Mouse (Mus musculus) midbrain, postnatal 0 days (tissue): ENCODE measurements around the gene Rpap3. TPM values are rescaled to one million over a fixed set of nuclear protein-coding genes. Genes with fewer than 3 reads are reported as not detected.

Experiments
- ATAC-seq: fragments of 200-750 bp; cut with Nextera tagmentation; 2 replicates; pipeline ENCODE4 v1.8.0; 2017; ENCODE audit warnings: moderate number of reproducible peaks, mild to moderate bottlenecking, moderate TSS enrichment, moderate library complexity; ENCODE audit not compliant: low FRiP score
- DNase-seq: peaks from one replicate; pipeline ENCODE4 v3.0.0-alpha.2; 2015; ENCODE audit warnings: low spot score
- H3K27ac ChIP-seq: fragments of 300-500 bp; sonication (generic); 2 replicates; pipeline ENCODE4 v1.5.1; 2014; ENCODE audit warnings: low read depth, mild to moderate bottlenecking, low read length, mixed read lengths
- H3K27me3 ChIP-seq: fragments of 300-500 bp; sonication (generic); 2 replicates; pipeline ENCODE4 v1.6.1; 2014; ENCODE audit warnings: low read length, control low read depth, mixed read lengths; ENCODE audit not compliant: insufficient read depth
- H3K36me3 ChIP-seq: fragments of 300-500 bp; sonication (generic); 2 replicates; pipeline ENCODE4 v1.6.1; 2014; ENCODE audit warnings: low read length, control low read depth, mixed read lengths; ENCODE audit not compliant: insufficient read depth
- H3K4me1 ChIP-seq: fragments of 300-500 bp; sonication (generic); 2 replicates; pipeline ENCODE4 v1.6.1; 2014; ENCODE audit warnings: mild to moderate bottlenecking, control low read depth, antibody characterized with exemption, low read length, mixed read lengths; ENCODE audit not compliant: insufficient read depth
- H3K4me2 ChIP-seq: fragments of 300-500 bp; sonication (generic); 2 replicates; pipeline ENCODE4 v1.6.1; 2014; ENCODE audit warnings: low read depth, mild to moderate bottlenecking, low read length, mixed read lengths; ENCODE audit not compliant: poor library complexity, severe bottlenecking
- H3K4me3 ChIP-seq: fragments of 300-500 bp; sonication (generic); 2 replicates; pipeline ENCODE4 v1.5.1; 2014; ENCODE audit warnings: low read depth, mild to moderate bottlenecking, low read length, moderate library complexity
- H3K9ac ChIP-seq: fragments of 300-500 bp; sonication (generic); replicated peaks from 2 replicates; pipeline ENCODE4 v1.6.1; 2014; ENCODE audit warnings: mild to moderate bottlenecking, low read length, moderate library complexity, mixed read lengths; ENCODE audit not compliant: poor library complexity, severe bottlenecking
- H3K9me3 ChIP-seq: fragments of 300-500 bp; sonication (generic); 2 replicates; pipeline ENCODE4 v1.6.1; 2016; ENCODE audit warnings: low read length, control low read depth
- CTCF ChIP-seq: IDR thresholded peaks from 2 replicates; pipeline ENCODE4 v1.5.1; 2016; ENCODE audit warnings: antibody characterized with exemption, mild to moderate bottlenecking
- WGBS: fragments of 180-500 bp; shearing (Covaris S2); extraction: QIAGEN DNeasy Blood & Tissue Kit; methylation state at CpG from one replicate; pipeline ENCODE4 v1.1.7; 2014; 5-methylcytosine and 5-hydroxymethylcytosine counted together
- polyA plus RNA-seq: library from polyadenylated mRNA; unstranded; fragments of >200 nt; fragmentation: Nextera tagmentation; extraction: Ambion mirVana; gene quantifications from 2 replicates; pipeline ENCODE4 v1.2.1, GENCODE M21; 2015
- total RNA-seq: library from RNA; depleted of rRNA; stranded (reverse); fragments of >200 nt; gene quantifications from 2 replicates; pipeline ENCODE4 v1.2.3, GENCODE M21; 2014

Gene Rpap3
- total and polyA plus RNA-seq, 2 experiments from 2014 or later, result 21.8 to 46.2 TPM

GRCm38 (mm10) chr15:97742074-97742473, 36.4 kb upstream of the Rpap3 start:
- Histone ChIP-seq H3K4me2 (no peak overlapping the region), H3K36me3 (peaks cover 12% of the 10 kb centered on the region), H3K4me3 (no peak overlapping the region), H3K27ac (no peak overlapping the region), H3K4me1 (no peaks in the 10 kb centered on the region), H3K9me3 (no peaks in the 10 kb centered on the region), H3K9ac (no peak overlapping the region), H3K27me3 (0 out of 2 replicates have a peak, but pooled peaks cover 4% of the 10 kb centered on the region)
- ATAC-seq, result no peak
- no peak for DNase-seq
- 45% methylated on average over 7 of the region's 7 CpGs for WGBS
- TF ChIP-seq CTCF, result no peak

GRCm38 (mm10) chr15:97741662-97742061, 36.0 kb upstream of the Rpap3 start:
- no peak for ATAC-seq
- Histone ChIP-seq H3K4me2 (no peak overlapping the region), H3K27me3 (0 out of 2 replicates have a peak, but pooled peaks cover 4% of the 10 kb centered on the region), H3K9ac (no peak overlapping the region), H3K36me3 (peaks cover 8% of the 10 kb centered on the region), H3K4me1 (no peaks in the 10 kb centered on the region), H3K4me3 (no peak overlapping the region), H3K27ac (no peak overlapping the region), H3K9me3 (no peaks in the 10 kb centered on the region)
- no peak for DNase-seq
- TF ChIP-seq CTCF, result no peak
- WGBS, result 81% methylated on average over 12 of the region's 12 CpGs

DNA sequence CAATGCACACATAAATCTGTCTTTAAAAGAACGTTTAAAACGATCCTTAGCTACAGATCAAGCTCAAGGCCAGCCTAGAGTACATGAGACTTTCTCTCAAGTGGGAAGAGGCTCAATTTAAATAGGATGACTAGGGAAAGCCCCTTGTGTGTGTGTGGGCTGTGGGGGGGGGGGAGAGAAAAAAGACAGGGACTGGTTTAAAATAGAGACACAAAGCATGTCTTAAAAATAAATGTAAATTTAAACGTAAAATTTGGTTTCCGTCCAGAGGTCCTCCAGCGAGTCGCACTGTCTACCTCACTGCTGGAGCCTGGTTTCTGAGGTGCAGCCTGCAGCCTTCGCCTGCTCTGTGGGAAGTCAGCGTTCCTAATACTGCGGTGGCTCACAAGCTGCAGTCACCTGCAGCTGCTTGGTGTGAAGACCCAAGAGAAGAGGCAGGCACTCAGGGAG, 34.7 kb upstream of the Rpap3 start:
- peaks cover 6% of the 10 kb centered on the region; the same call in 1 of the 2 replicates for H3K36me3 ChIP-seq
- H3K27ac ChIP-seq, result no peak overlapping the region
- WGBS, result 82% methylated on average over 9 of the region's 9 CpGs
- H3K9me3 ChIP-seq, result no peaks in the 10 kb centered on the region
- no peaks in the 10 kb centered on the region for H3K27me3 ChIP-seq
- no peaks in the 10 kb centered on the region for H3K4me1 ChIP-seq
- H3K9ac ChIP-seq, result no peak overlapping the region
- no peak overlapping the region for H3K4me2 ChIP-seq
- TF ChIP-seq CTCF, result no peak
- no peak for ATAC-seq
- DNase-seq, result no peak
- H3K4me3 ChIP-seq, result no peak overlapping the region

- H3K4me3 ChIP-seq, result no peak overlapping the region
- no peak for ATAC-seq
Observed at GRCm38 (mm10) chr15:97738923-97739322, 33.3 kb upstream of the Rpap3 start.

GRCm38 (mm10) chr15:97731988-97732387, 26.4 kb upstream of the Rpap3 start:
- no peaks in the 10 kb centered on the region for H3K4me1 ChIP-seq
- no peaks in the 10 kb centered on the region for H3K27me3 ChIP-seq
- DNase-seq (no peak), ATAC-seq (no peak)
- H3K27ac ChIP-seq, result no peak overlapping the region
- WGBS, result 95% methylated on average over 11 of the region's 11 CpGs
- no peak overlapping the region for H3K4me2 ChIP-seq
- H3K4me3 ChIP-seq, result no peak overlapping the region
- no peaks in the 10 kb centered on the region for H3K36me3 ChIP-seq
- H3K9me3 ChIP-seq, result no peaks in the 10 kb centered on the region
- H3K9ac ChIP-seq, result no peak overlapping the region
- TF ChIP-seq CTCF, result no peak

More at GRCm38 (mm10) chr15:97738923-97739322, 33.3 kb upstream of the Rpap3 start:
- TF ChIP-seq CTCF, result no peak
- Histone ChIP-seq H3K4me2 (no peak overlapping the region), H3K27ac (no peak overlapping the region), H3K4me1 (no peaks in the 10 kb centered on the region), H3K36me3 (0 out of 2 replicates have a peak, but pooled peaks cover 2% of the 10 kb centered on the region), H3K9ac (no peak overlapping the region), H3K27me3 (no peaks in the 10 kb centered on the region), H3K9me3 (no peaks in the 10 kb centered on the region)
- no peak for DNase-seq
- WGBS, result 95% methylated on average over 7 of the region's 7 CpGs

GRCm38 (mm10) chr15:97731111-97731510, 25.5 kb upstream of the Rpap3 start, which contains the start of gene Endou:
Gene Endou, minus strand, starts transcription at chr15:97731339.
- Histone ChIP-seq H3K4me3 (no peak within 1 kb of the TSS), H3K36me3 (no peaks in the 10 kb centered on the region), H3K27me3 (no peaks in the 10 kb centered on the region), H3K27ac (no peak within 1 kb of the TSS), H3K9ac (no peak within 1 kb of the TSS), H3K4me1 (no peaks in the 10 kb centered on the region), H3K9me3 (no peaks in the 10 kb centered on the region), H3K4me2 (no peak within 1 kb of the TSS)
- ATAC-seq (no peak), DNase-seq (no peak)
- 93% methylated on average over 8 of the region's 8 CpGs for WGBS
- TF ChIP-seq CTCF, result no peak
